Mouse (Mus musculus) neural tube, embryonic 14.5 days (tissue): Measurements from ENCODE around the gene Cnot4. TPM values are rescaled to one million over a fixed set of nuclear protein-coding genes. Genes with fewer than 3 reads are reported as not detected.
A peak's percentile ranks its signal among the peaks of the same experiment; 100 is the strongest.

Experiments
- ATAC-seq: fragments of 200-750 bp; cut with Nextera tagmentation; 2 replicates; pipeline ENCODE4 v1.8.0; 2017; ENCODE audit warnings: low read depth, mild to moderate bottlenecking, moderate TSS enrichment, moderate library complexity
- H3K27ac ChIP-seq: fragments of 300-500 bp; sonication (generic); 2 replicates; pipeline ENCODE4 v1.5.1; 2014; ENCODE audit warnings: low read depth, mild to moderate bottlenecking, control low read depth, low read length, moderate library complexity, mixed read lengths
- H3K27me3 ChIP-seq: fragments of 300-500 bp; sonication (generic); 2 replicates; pipeline ENCODE4 v1.6.1; 2014; ENCODE audit warnings: low read length; ENCODE audit not compliant: control insufficient read depth, insufficient read depth
- H3K36me3 ChIP-seq: fragments of 300-500 bp; sonication (generic); 2 replicates; pipeline ENCODE4 v1.6.1; 2014; ENCODE audit warnings: low read length, mixed read lengths; ENCODE audit not compliant: control insufficient read depth, insufficient read depth
- H3K4me1 ChIP-seq: fragments of 300-500 bp; sonication (generic); 2 replicates; pipeline ENCODE4 v1.6.1; 2014; ENCODE audit warnings: low read length; ENCODE audit not compliant: control insufficient read depth, insufficient read depth
- H3K4me2 ChIP-seq: fragments of 300-500 bp; sonication (generic); 2 replicates; pipeline ENCODE4 v1.6.1; 2014; ENCODE audit warnings: mild to moderate bottlenecking, low read depth, low read length, control low read depth
- H3K4me3 ChIP-seq: fragments of 300-500 bp; sonication (generic); 2 replicates; pipeline ENCODE4 v1.5.1; 2014; ENCODE audit warnings: low read depth, low read length, control low read depth, mixed read lengths
- H3K9ac ChIP-seq: fragments of 300-500 bp; sonication (generic); replicated peaks from 2 replicates; pipeline ENCODE4 v1.6.1; 2014; ENCODE audit warnings: low read depth, mild to moderate bottlenecking, control low read depth, low read length, mixed read lengths
- H3K9me3 ChIP-seq: fragments of 300-500 bp; sonication (generic); 2 replicates; pipeline ENCODE4 v1.6.1; 2016; ENCODE audit warnings: low read length; ENCODE audit not compliant: control insufficient read depth
- WGBS: fragments of 180-500 bp; shearing (Covaris S2); extraction: QIAGEN DNeasy Blood & Tissue Kit; methylation state at CpG from one replicate; pipeline ENCODE4 v1.1.7; 2014; 5-methylcytosine and 5-hydroxymethylcytosine counted together
- polyA plus RNA-seq: library from polyadenylated mRNA; unstranded; fragments of >200 nt; fragmentation: Nextera tagmentation; extraction: Ambion mirVana; gene quantifications from 2 replicates; pipeline ENCODE4 v1.2.1, GENCODE M21; 2014

Cnot4 gene
- polyA plus RNA-seq, 1 experiment from 2014 or later: 41.9 TPM

DNA sequence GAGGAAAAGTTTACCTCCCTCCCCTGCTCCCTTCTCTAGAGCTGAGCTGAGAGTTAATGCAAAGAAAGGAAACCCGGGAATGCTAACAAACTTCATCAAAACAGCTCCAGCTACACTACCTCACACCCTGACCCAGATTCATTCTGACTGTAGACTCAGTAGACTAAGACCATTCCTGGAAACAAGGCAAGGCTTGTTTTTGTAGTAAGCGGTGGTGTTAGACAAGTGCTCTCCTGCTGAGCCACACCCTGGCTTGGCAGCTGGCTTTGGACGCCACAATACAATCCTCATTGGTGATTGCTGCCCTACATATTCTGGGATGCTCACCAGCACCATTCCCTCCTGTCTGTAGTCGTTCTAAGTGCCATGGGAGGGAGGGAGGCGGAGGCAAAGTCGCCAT is 106.3 kb downstream of the Cnot4 start:
- no peak overlapping the region for H3K27ac ChIP-seq
- no peak overlapping the region for H3K9ac ChIP-seq
- H3K4me3 ChIP-seq: no peak overlapping the region
- H3K27me3 ChIP-seq: no peaks in the 10 kb centered on the region
- no peak for ATAC-seq
- 65% methylated on average over 6 of the region's 6 CpGs for WGBS
- no peaks in the 10 kb centered on the region for H3K36me3 ChIP-seq
- no peak overlapping the region for H3K4me2 ChIP-seq
- no peaks in the 10 kb centered on the region for H3K9me3 ChIP-seq
- H3K4me1 ChIP-seq: no peaks in the 10 kb centered on the region

DNA sequence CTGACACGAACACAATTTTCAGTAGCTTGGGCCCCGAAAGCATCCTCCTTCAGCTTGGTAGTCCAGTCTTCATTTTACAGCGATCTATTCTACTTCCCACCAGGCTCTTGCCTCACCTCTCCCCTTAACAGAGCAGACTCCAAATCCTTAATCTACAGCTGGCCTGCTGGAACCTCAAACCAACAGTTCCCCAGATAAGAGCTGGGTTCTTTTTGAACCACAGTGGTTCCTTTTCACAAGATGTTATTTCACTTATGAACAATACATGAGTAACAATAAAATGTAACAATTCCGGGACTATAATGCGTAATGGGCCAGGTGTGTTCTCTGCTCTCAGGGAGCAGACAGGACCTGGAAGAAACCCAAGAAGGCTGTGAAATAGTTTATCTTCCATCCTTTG is 116.9 kb downstream of the Cnot4 start:
- H3K36me3 ChIP-seq: no peaks in the 10 kb centered on the region
- 96% methylated on average over 5 of the region's 5 CpGs for WGBS

GRCm38 (mm10) chr6:35011953-35012352 is 121.6 kb downstream of the Cnot4 start:
- WGBS: 88% methylated on average over 1 of the region's 1 CpGs
- no peak for ATAC-seq

More for the DNA sequence above, 116.9 kb downstream of the Cnot4 start:
- H3K4me2 ChIP-seq: no peak overlapping the region
- H3K4me3 ChIP-seq: no peak overlapping the region
- no peaks in the 10 kb centered on the region for H3K4me1 ChIP-seq
- H3K9ac ChIP-seq: no peak overlapping the region
- H3K27me3 ChIP-seq: no peaks in the 10 kb centered on the region
- H3K9me3 ChIP-seq: no peaks in the 10 kb centered on the region
- ATAC-seq: no peak
- H3K27ac ChIP-seq: no peak overlapping the region

DNA sequence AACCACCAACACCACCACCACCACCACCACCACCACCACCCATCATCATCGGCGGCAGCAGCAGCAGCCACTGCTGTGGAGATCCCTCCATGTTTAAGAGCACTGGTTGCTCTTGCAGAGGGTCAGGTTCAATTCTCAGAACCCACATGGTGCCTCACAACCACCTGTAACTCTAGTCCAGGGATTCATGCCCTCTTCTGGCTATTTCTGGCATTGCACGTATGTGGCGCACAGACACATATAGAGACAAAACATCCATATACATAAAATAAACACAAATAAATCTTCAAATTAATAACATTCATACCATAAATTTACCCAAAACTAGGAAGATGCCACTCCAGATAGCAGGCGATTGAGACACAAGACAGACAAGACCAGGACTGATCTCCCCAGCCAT is 122.8 kb downstream of the Cnot4 start:
- no peaks in the 10 kb centered on the region for H3K36me3 ChIP-seq
- H3K4me2 ChIP-seq: no peak overlapping the region
- H3K4me1 ChIP-seq: no peaks in the 10 kb centered on the region
- ATAC-seq: no peak
- H3K27ac ChIP-seq: no peak overlapping the region
- no peaks in the 10 kb centered on the region for H3K9me3 ChIP-seq
- H3K27me3 ChIP-seq: no peaks in the 10 kb centered on the region
- H3K9ac ChIP-seq: no peak overlapping the region
- 95% methylated on average over 5 of the region's 5 CpGs for WGBS
- no peak overlapping the region for H3K4me3 ChIP-seq

More at GRCm38 (mm10) chr6:35011953-35012352, 121.6 kb downstream of the Cnot4 start:
- no peaks in the 10 kb centered on the region for H3K27me3 ChIP-seq
- H3K4me2 ChIP-seq: no peak overlapping the region
- H3K36me3 ChIP-seq: no peaks in the 10 kb centered on the region
- H3K27ac ChIP-seq: no peak overlapping the region
- no peaks in the 10 kb centered on the region for H3K4me1 ChIP-seq
- no peak overlapping the region for H3K9ac ChIP-seq
- no peaks in the 10 kb centered on the region for H3K9me3 ChIP-seq
- no peak overlapping the region for H3K4me3 ChIP-seq

DNA sequence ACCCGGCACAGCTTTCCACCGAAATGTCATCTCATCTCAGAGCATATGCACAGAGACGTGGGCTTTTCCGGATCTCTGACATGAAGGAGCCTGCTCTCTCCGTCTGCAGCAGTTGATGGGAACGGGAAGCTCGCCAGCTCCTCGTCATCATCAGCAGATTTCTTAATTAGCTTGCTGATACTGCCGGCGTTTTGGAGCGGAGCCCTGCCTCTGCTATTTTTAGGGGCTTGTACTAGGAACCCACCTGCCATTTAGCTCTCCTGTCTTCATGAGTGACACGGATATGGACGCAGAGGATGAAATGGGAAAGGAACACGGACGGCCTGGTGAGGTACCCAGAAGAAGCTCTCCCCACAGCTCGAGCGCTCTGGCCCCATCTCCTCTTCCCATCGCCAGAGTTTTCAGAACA is 131.3 kb downstream of the Cnot4 start:
- 79% methylated on average over 18 of the region's 18 CpGs for WGBS
- ATAC-seq: no peak
- no peak overlapping the region for H3K27ac ChIP-seq

GRCm38 (mm10) chr6:34999101-34999500 is 134.4 kb downstream of the Cnot4 start:
- 16% methylated on average over 4 of the region's 4 CpGs for WGBS
- ATAC-seq: peak; percentile 54
- H3K4me3 ChIP-seq: no peak overlapping the region
- H3K36me3 ChIP-seq: no peaks in the 10 kb centered on the region
- no peak overlapping the region for H3K9ac ChIP-seq
- H3K4me1 ChIP-seq: no peaks in the 10 kb centered on the region
- H3K4me2 ChIP-seq: no peak overlapping the region
- H3K27ac ChIP-seq: no peak overlapping the region
- H3K27me3 ChIP-seq: no peaks in the 10 kb centered on the region
- no peaks in the 10 kb centered on the region for H3K9me3 ChIP-seq

More for the DNA sequence above, 131.3 kb downstream of the Cnot4 start:
- Histone ChIP-seq H3K9me3 (no peaks in the 10 kb centered on the region), H3K36me3 (no peaks in the 10 kb centered on the region), H3K4me1 (no peaks in the 10 kb centered on the region), H3K4me3 (no peak overlapping the region), H3K4me2 (no peak overlapping the region), H3K27me3 (no peaks in the 10 kb centered on the region), H3K9ac (no peak overlapping the region)

- WGBS: 78% methylated on average over 4 of the region's 4 CpGs
These were observed 137.0 kb downstream of the Cnot4 start for GRCm38 (mm10) chr6:34996496-34996895.

DNA sequence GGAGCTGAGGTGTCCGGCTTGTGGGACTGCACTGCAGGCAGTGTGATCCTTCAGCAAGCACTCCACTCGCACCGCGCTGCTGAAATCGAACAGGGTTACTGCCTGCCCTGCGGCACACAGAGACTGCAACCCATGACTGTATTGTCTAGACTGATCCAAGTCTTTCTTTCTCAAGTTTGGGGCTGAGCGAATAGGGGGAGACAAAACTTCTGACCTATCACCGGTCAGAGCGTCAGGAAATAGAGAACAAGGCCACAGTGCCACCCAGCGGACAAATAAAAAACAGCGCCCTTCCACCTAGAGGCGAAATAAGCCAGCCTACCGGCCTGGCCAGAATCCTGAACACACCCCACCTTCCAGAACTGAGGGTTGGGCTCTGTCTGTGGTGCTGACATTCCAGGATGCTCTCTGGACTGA is 138.3 kb downstream of the Cnot4 start:
- Histone ChIP-seq H3K27me3 (no peaks in the 10 kb centered on the region), H3K4me3 (no peak overlapping the region), H3K9me3 (no peaks in the 10 kb centered on the region), H3K4me1 (no peaks in the 10 kb centered on the region), H3K4me2 (peak overlapping the region; percentile 20; the same call in 1 of the 2 replicates), H3K36me3 (no peaks in the 10 kb centered on the region), H3K9ac (no peak overlapping the region), H3K27ac (no peak overlapping the region)
- WGBS: 8% methylated on average over 13 of the region's 13 CpGs
- peak; percentile 58; the same call in 1 of the 2 replicates for ATAC-seq

More at GRCm38 (mm10) chr6:34996496-34996895, 137.0 kb downstream of the Cnot4 start:
- no peak for ATAC-seq
- no peak overlapping the region for H3K4me2 ChIP-seq
- no peak overlapping the region for H3K4me3 ChIP-seq
- no peaks in the 10 kb centered on the region for H3K4me1 ChIP-seq
- no peak overlapping the region for H3K9ac ChIP-seq
- no peaks in the 10 kb centered on the region for H3K36me3 ChIP-seq
- no peak overlapping the region for H3K27ac ChIP-seq
- no peaks in the 10 kb centered on the region for H3K27me3 ChIP-seq
- H3K9me3 ChIP-seq: no peaks in the 10 kb centered on the region

GRCm38 (mm10) chr6:34994692-34995091 is 138.8 kb downstream of the Cnot4 start:
- WGBS: 77% methylated on average over 5 of the region's 5 CpGs
- Histone ChIP-seq H3K4me1 (no peaks in the 10 kb centered on the region), H3K9me3 (no peaks in the 10 kb centered on the region), H3K4me2 (peak overlapping the region; percentile 20; the same call in 1 of the 2 replicates), H3K9ac (no peak overlapping the region), H3K27ac (no peak overlapping the region), H3K4me3 (no peak overlapping the region), H3K27me3 (no peaks in the 10 kb centered on the region), H3K36me3 (no peaks in the 10 kb centered on the region)
- ATAC-seq: no peak
